Mouse (Mus musculus) intestine, embryonic 16.5 days (tissue): ENCODE results near the gene Fyn. TPM values are rescaled to one million over a fixed set of nuclear protein-coding genes. Genes with fewer than 3 reads are reported as not detected.
A peak's percentile ranks its signal among the peaks of the same experiment; 100 is the strongest.

ENCODE experiments used
- ATAC-seq: fragments of 200-750 bp; cut with Nextera tagmentation; 2 replicates; pipeline ENCODE4 v1.8.0; 2017; ENCODE audit warnings: moderate TSS enrichment, moderate library complexity
- H3K27ac ChIP-seq: fragments of 300-500 bp; sonication (generic); 2 replicates; pipeline ENCODE4 v1.5.1; 2014; ENCODE audit warnings: mild to moderate bottlenecking, low read length
- H3K27me3 ChIP-seq: fragments of 300-500 bp; sonication (generic); replicated peaks from 2 replicates; pipeline ENCODE4 v1.6.1; 2014; ENCODE audit warnings: low read length, control low read depth, mixed read lengths; ENCODE audit not compliant: control insufficient read depth, insufficient read depth
- H3K36me3 ChIP-seq: fragments of 300-500 bp; sonication (generic); 2 replicates; pipeline ENCODE4 v1.6.1; 2014; ENCODE audit warnings: low read length, control low read depth; ENCODE audit not compliant: control insufficient read depth, insufficient read depth
- H3K4me1 ChIP-seq: fragments of 300-500 bp; sonication (generic); 2 replicates; pipeline ENCODE4 v1.6.1; 2014; ENCODE audit warnings: low read length, control low read depth, mixed read lengths; ENCODE audit not compliant: control insufficient read depth, insufficient read depth
- H3K4me2 ChIP-seq: fragments of 300-500 bp; sonication (generic); 2 replicates; pipeline ENCODE4 v1.6.1; 2014; ENCODE audit warnings: low read depth, low read length, control low read depth
- H3K4me3 ChIP-seq: fragments of 300-500 bp; sonication (generic); 2 replicates; pipeline ENCODE4 v1.5.1; 2014; ENCODE audit warnings: mild to moderate bottlenecking, low read length
- H3K9ac ChIP-seq: fragments of 300-500 bp; sonication (generic); 2 replicates; pipeline ENCODE4 v1.6.1; 2014; ENCODE audit warnings: low read depth, low read length
- H3K9me3 ChIP-seq: fragments of 300-500 bp; sonication (generic); 2 replicates; pipeline ENCODE4 v1.6.1; 2016; ENCODE audit warnings: low read length, control low read depth; ENCODE audit not compliant: control insufficient read depth
- WGBS: fragments of 180-500 bp; shearing (Covaris S2); extraction: QIAGEN DNeasy Blood & Tissue Kit; methylation state at CpG from one replicate; pipeline ENCODE4 v1.1.7; 2014; 5-methylcytosine and 5-hydroxymethylcytosine counted together
- polyA plus RNA-seq: library from polyadenylated mRNA; unstranded; fragments of >200 nt; fragmentation: Nextera tagmentation; extraction: Ambion mirVana; gene quantifications from 2 replicates; pipeline ENCODE4 v1.2.1, GENCODE M21; 2015

Fyn gene
- polyA plus RNA-seq, 1 experiment from 2014 or later: 16.1 TPM

GRCm38 (mm10) chr10:39594716-39595115 lies 226.1 kb downstream of the Fyn start:
- no peak overlapping the region for H3K4me3 ChIP-seq
- H3K4me2 ChIP-seq: no peak overlapping the region
- no peaks in the 10 kb centered on the region for H3K27me3 ChIP-seq
- WGBS: 73% methylated on average over 1 of the region's 1 CpGs
- H3K9ac ChIP-seq: no peak overlapping the region
- no peak for ATAC-seq
- H3K27ac ChIP-seq: peak overlapping the region; percentile 87; the same call in 1 of the 2 replicates
- peaks cover 6% of the 10 kb centered on the region for H3K4me1 ChIP-seq
- H3K36me3 ChIP-seq: no peaks in the 10 kb centered on the region; the same call in 1 of the 2 replicates
- peaks cover 9% of the 10 kb centered on the region; the same call in 1 of the 2 replicates for H3K9me3 ChIP-seq

GRCm38 (mm10) chr10:39595862-39596261 lies 227.2 kb downstream of the Fyn start:
- Histone ChIP-seq H3K4me1 (peaks cover 6% of the 10 kb centered on the region), H3K4me3 (no peak overlapping the region), H3K4me2 (no peak overlapping the region), H3K27ac (peak overlapping the region; percentile 87), H3K9ac (no peak overlapping the region), H3K27me3 (no peaks in the 10 kb centered on the region), H3K36me3 (no peaks in the 10 kb centered on the region; the same call in 1 of the 2 replicates), H3K9me3 (peaks cover 9% of the 10 kb centered on the region; the same call in 1 of the 2 replicates)
- WGBS: 43% methylated on average over 3 of the region's 3 CpGs
- peak; percentile 56; the same call in 1 of the 2 replicates for ATAC-seq

GRCm38 (mm10) chr10:39597116-39597791 lies 228.6 kb downstream of the Fyn start:
- 46% methylated on average over 9 of the region's 9 CpGs for WGBS
- no peak overlapping the region for H3K27ac ChIP-seq
- no peak overlapping the region for H3K4me3 ChIP-seq
- peaks cover 6% of the 10 kb centered on the region for H3K4me1 ChIP-seq
- peaks cover 9% of the 10 kb centered on the region; the same call in 1 of the 2 replicates for H3K9me3 ChIP-seq
- no peak for ATAC-seq
- no peaks in the 10 kb centered on the region; the same call in 1 of the 2 replicates for H3K36me3 ChIP-seq
- H3K4me2 ChIP-seq: no peak overlapping the region
- no peaks in the 10 kb centered on the region for H3K27me3 ChIP-seq
- no peak overlapping the region for H3K9ac ChIP-seq

GRCm38 (mm10) chr10:39597792-39598183 lies 229.1 kb downstream of the Fyn start:
- H3K9ac ChIP-seq: no peak overlapping the region
- no peak for ATAC-seq
- H3K27ac ChIP-seq: no peak overlapping the region
- no peaks in the 10 kb centered on the region for H3K27me3 ChIP-seq
- H3K9me3 ChIP-seq: peaks cover 9% of the 10 kb centered on the region; the same call in 1 of the 2 replicates
- peaks cover 6% of the 10 kb centered on the region for H3K4me1 ChIP-seq
- 59% methylated on average over 3 of the region's 3 CpGs for WGBS
- H3K4me2 ChIP-seq: no peak overlapping the region
- no peak overlapping the region for H3K4me3 ChIP-seq
- H3K36me3 ChIP-seq: no peaks in the 10 kb centered on the region; the same call in 1 of the 2 replicates

GRCm38 (mm10) chr10:39599601-39600000 lies 230.9 kb downstream of the Fyn start:
- no peak overlapping the region for H3K4me2 ChIP-seq
- WGBS: 86% methylated on average over 4 of the region's 4 CpGs
- no peaks in the 10 kb centered on the region for H3K27me3 ChIP-seq
- no peak overlapping the region for H3K4me3 ChIP-seq
- H3K27ac ChIP-seq: no peak overlapping the region
- no peak for ATAC-seq
- H3K9me3 ChIP-seq: no peaks in the 10 kb centered on the region
- no peaks in the 10 kb centered on the region for H3K36me3 ChIP-seq
- no peak overlapping the region for H3K9ac ChIP-seq
- H3K4me1 ChIP-seq: peaks cover 6% of the 10 kb centered on the region

- Histone ChIP-seq H3K9ac (no peak overlapping the region), H3K9me3 (no peaks in the 10 kb centered on the region), H3K27me3 (no peaks in the 10 kb centered on the region), H3K4me1 (peaks cover 6% of the 10 kb centered on the region), H3K27ac (no peak overlapping the region), H3K4me2 (no peak overlapping the region), H3K4me3 (no peak overlapping the region), H3K36me3 (no peaks in the 10 kb centered on the region)
- 70% methylated on average over 1 of the region's 1 CpGs for WGBS
- no peak for ATAC-seq
Measured at GRCm38 (mm10) chr10:39600115-39600514, 231.5 kb downstream of the Fyn start.

- ATAC-seq: no peak
- no peak overlapping the region for H3K9ac ChIP-seq
- H3K4me2 ChIP-seq: no peak overlapping the region
- H3K36me3 ChIP-seq: no peaks in the 10 kb centered on the region
- H3K9me3 ChIP-seq: no peaks in the 10 kb centered on the region
- 81% methylated on average over 5 of the region's 5 CpGs for WGBS
- no peak overlapping the region for H3K27ac ChIP-seq
- no peak overlapping the region for H3K4me3 ChIP-seq
- H3K4me1 ChIP-seq: peaks cover 6% of the 10 kb centered on the region
- H3K27me3 ChIP-seq: no peaks in the 10 kb centered on the region
Measured at GRCm38 (mm10) chr10:39601068-39601467, 232.4 kb downstream of the Fyn start.

GRCm38 (mm10) chr10:39606434-39606833 lies 237.8 kb downstream of the Fyn start:
- H3K36me3 ChIP-seq: no peaks in the 10 kb centered on the region
- H3K9me3 ChIP-seq: 0 out of 2 replicates have a peak, but pooled peaks cover 4% of the 10 kb centered on the region
- no peak overlapping the region for H3K27ac ChIP-seq
- H3K27me3 ChIP-seq: no peaks in the 10 kb centered on the region
- peaks cover 8% of the 10 kb centered on the region for H3K4me1 ChIP-seq
- H3K9ac ChIP-seq: no peak overlapping the region
- WGBS: 94% methylated on average over 1 of the region's 1 CpGs
- no peak overlapping the region for H3K4me2 ChIP-seq
- H3K4me3 ChIP-seq: no peak overlapping the region
- ATAC-seq: no peak

GRCm38 (mm10) chr10:39611234-39611633 lies 242.6 kb downstream of the Fyn start:
- WGBS: 49% methylated on average over 3 of the region's 3 CpGs
- no peak overlapping the region for H3K9ac ChIP-seq
- peaks cover 33% of the 10 kb centered on the region for H3K4me1 ChIP-seq
- ATAC-seq: no peak
- peak overlapping the region; percentile 85 for H3K27ac ChIP-seq
- H3K4me2 ChIP-seq: no peak overlapping the region
- H3K9me3 ChIP-seq: 0 out of 2 replicates have a peak, but pooled peaks cover 4% of the 10 kb centered on the region
- H3K36me3 ChIP-seq: no peaks in the 10 kb centered on the region
- H3K4me3 ChIP-seq: no peak overlapping the region
- no peaks in the 10 kb centered on the region for H3K27me3 ChIP-seq
